Mouse (Mus musculus): ENCODE results near the gene Ccdc8. TPM values are rescaled to one million over a fixed set of nuclear protein-coding genes. Genes with fewer than 3 reads are reported as not detected.

Gene Ccdc8
- polyA plus RNA-seq, 1 experiment from 2014 or later, result 53.8 TPM

GRCm38 (mm10) chr7:17023701-17024100, 31.2 kb downstream of the Ccdc8 start:
- Histone ChIP-seq H3K4me1 (ENCODE audit: insufficient read depth, low read length) (peaks cover 37% of the 10 kb centered on the region), H3K36me3 (ENCODE audit: insufficient read depth, low read length) (peaks cover 37% of the 10 kb centered on the region), H3K4me2 (replicated peaks; ENCODE audit: low read depth, low read length) (no peak overlapping the region; the same call in 1 of the 2 replicates), H3K9me3 (ENCODE audit: low read length) (no peaks in the 10 kb centered on the region), H3K27me3 (ENCODE audit: insufficient read depth, low read length) (no peaks in the 10 kb centered on the region), H3K27ac (ENCODE audit: low read length) (peak overlapping the region; percentile 84), H3K4me3 (ENCODE audit: low read length) (no peak overlapping the region), H3K9ac (replicated peaks; ENCODE audit: low read length) (peak overlapping the region; percentile 83; the same call in 1 of the 2 replicates)
- WGBS, result 56% methylated on average over 4 of the region's 4 CpGs
- ATAC-seq (ENCODE audit: low FRiP score, low TSS enrichment), result no peak

- peak overlapping the region; percentile 13; the same call in 1 of the 2 replicates for H3K4me2 ChIP-seq (replicated peaks; ENCODE audit: low read depth, low read length)
- H3K4me1 ChIP-seq (ENCODE audit: insufficient read depth, low read length), result peaks cover 37% of the 10 kb centered on the region
- no peaks in the 10 kb centered on the region for H3K27me3 ChIP-seq (ENCODE audit: insufficient read depth, low read length)
- peaks cover 37% of the 10 kb centered on the region for H3K36me3 ChIP-seq (ENCODE audit: insufficient read depth, low read length)
- H3K4me3 ChIP-seq (ENCODE audit: low read length), result no peak overlapping the region
- no peak for ATAC-seq (ENCODE audit: low FRiP score, low TSS enrichment)
- H3K9me3 ChIP-seq (ENCODE audit: low read length), result no peaks in the 10 kb centered on the region
- H3K27ac ChIP-seq (ENCODE audit: low read length), result peak overlapping the region; percentile 84
- peak overlapping the region; percentile 83; the same call in 1 of the 2 replicates for H3K9ac ChIP-seq (replicated peaks; ENCODE audit: low read length)
- WGBS, result 81% methylated on average over 6 of the region's 6 CpGs
Observed at GRCm38 (mm10) chr7:17024141-17024540, 31.6 kb downstream of the Ccdc8 start.

- H3K27me3 ChIP-seq (ENCODE audit: insufficient read depth, low read length), result no peaks in the 10 kb centered on the region
- peaks cover 37% of the 10 kb centered on the region for H3K4me1 ChIP-seq (ENCODE audit: insufficient read depth, low read length)
- 62% methylated on average over 9 of the region's 10 CpGs for WGBS
- H3K4me2 ChIP-seq (replicated peaks; ENCODE audit: low read depth, low read length), result peak overlapping the region; percentile 55
- peaks cover 29% of the 10 kb centered on the region for H3K36me3 ChIP-seq (ENCODE audit: insufficient read depth, low read length)
- ATAC-seq (ENCODE audit: low FRiP score, low TSS enrichment), result no peak
- H3K9me3 ChIP-seq (ENCODE audit: low read length), result no peaks in the 10 kb centered on the region
- peak overlapping the region; percentile 83; the same call in 1 of the 2 replicates for H3K9ac ChIP-seq (replicated peaks; ENCODE audit: low read length)
- H3K27ac ChIP-seq (ENCODE audit: low read length), result peak overlapping the region; percentile 84
- H3K4me3 ChIP-seq (ENCODE audit: low read length), result no peak overlapping the region
Observed at GRCm38 (mm10) chr7:17024814-17025504, 32.5 kb downstream of the Ccdc8 start.

GRCm38 (mm10) chr7:17025505-17025894, 33.0 kb downstream of the Ccdc8 start:
- Histone ChIP-seq H3K9ac (replicated peaks; ENCODE audit: low read length) (0 out of 2 replicates have a peak overlapping the region, but pooled peaks have one; percentile 83), H3K4me2 (replicated peaks; ENCODE audit: low read depth, low read length) (peak overlapping the region; percentile 55), H3K27ac (ENCODE audit: low read length) (peak overlapping the region; percentile 84), H3K4me3 (ENCODE audit: low read length) (peak overlapping the region; percentile 3; the same call in 1 of the 2 replicates), H3K4me1 (ENCODE audit: insufficient read depth, low read length) (peaks cover 37% of the 10 kb centered on the region), H3K9me3 (ENCODE audit: low read length) (no peaks in the 10 kb centered on the region), H3K36me3 (ENCODE audit: insufficient read depth, low read length) (peaks cover 24% of the 10 kb centered on the region), H3K27me3 (ENCODE audit: insufficient read depth, low read length) (no peaks in the 10 kb centered on the region)
- ATAC-seq (ENCODE audit: low FRiP score, low TSS enrichment), result no peak
- 61% methylated on average over 4 of the region's 4 CpGs for WGBS

- Histone ChIP-seq H3K27ac (ENCODE audit: low read length) (peak overlapping the region; percentile 84; the same call in 1 of the 2 replicates), H3K9ac (replicated peaks; ENCODE audit: low read length) (peak overlapping the region; percentile 83)
Observed at GRCm38 (mm10) chr7:17025896-17026622, 33.6 kb downstream of the Ccdc8 start.

GRCm38 (mm10) chr7:17026710-17027587, 34.4 kb downstream of the Ccdc8 start:
- Histone ChIP-seq H3K4me2 (replicated peaks; ENCODE audit: low read depth, low read length) (peak overlapping the region; percentile 55), H3K9ac (replicated peaks; ENCODE audit: low read length) (peak overlapping the region; percentile 83), H3K27me3 (ENCODE audit: insufficient read depth, low read length) (no peaks in the 10 kb centered on the region), H3K9me3 (ENCODE audit: low read length) (no peaks in the 10 kb centered on the region), H3K4me1 (ENCODE audit: insufficient read depth, low read length) (peaks cover 37% of the 10 kb centered on the region), H3K27ac (ENCODE audit: low read length) (peak overlapping the region; percentile 80), H3K4me3 (ENCODE audit: low read length) (peak overlapping the region; percentile 90), H3K36me3 (ENCODE audit: insufficient read depth, low read length) (peaks cover 9% of the 10 kb centered on the region)
- WGBS, result 5% methylated on average over 24 of the region's 24 CpGs
- ATAC-seq (ENCODE audit: low FRiP score, low TSS enrichment), result peak; percentile 52

More at GRCm38 (mm10) chr7:17025896-17026622, 33.6 kb downstream of the Ccdc8 start:
- H3K9me3 ChIP-seq (ENCODE audit: low read length), result no peaks in the 10 kb centered on the region
- 62% methylated on average over 9 of the region's 9 CpGs for WGBS
- no peaks in the 10 kb centered on the region for H3K27me3 ChIP-seq (ENCODE audit: insufficient read depth, low read length)
- peaks cover 18% of the 10 kb centered on the region for H3K36me3 ChIP-seq (ENCODE audit: insufficient read depth, low read length)
- peak overlapping the region; percentile 55 for H3K4me2 ChIP-seq (replicated peaks; ENCODE audit: low read depth, low read length)
- H3K4me1 ChIP-seq (ENCODE audit: insufficient read depth, low read length), result peaks cover 37% of the 10 kb centered on the region
- ATAC-seq (ENCODE audit: low FRiP score, low TSS enrichment), result no peak
- peak overlapping the region; percentile 90 for H3K4me3 ChIP-seq (ENCODE audit: low read length)

GRCm38 (mm10) chr7:17027588-17028343, 35.3 kb downstream of the Ccdc8 start, which contains the start of gene Ppp5c:
Ppp5c (minus strand) TSS chr7:17027924.
- under 1% methylated on average over 55 of the region's 58 CpGs for WGBS

GRCm38 (mm10) chr7:17028923-17029322, 36.4 kb downstream of the Ccdc8 start:
- no peak for ATAC-seq (ENCODE audit: low FRiP score, low TSS enrichment)
- H3K36me3 ChIP-seq (ENCODE audit: insufficient read depth, low read length), result peaks cover 7% of the 10 kb centered on the region
- no peak overlapping the region for H3K4me3 ChIP-seq (ENCODE audit: low read length)
- no peaks in the 10 kb centered on the region for H3K9me3 ChIP-seq (ENCODE audit: low read length)
- H3K27ac ChIP-seq (ENCODE audit: low read length), result no peak overlapping the region
- no peak overlapping the region for H3K9ac ChIP-seq (replicated peaks; ENCODE audit: low read length)
- WGBS, result 78% methylated on average over 7 of the region's 7 CpGs
- H3K4me1 ChIP-seq (ENCODE audit: insufficient read depth, low read length), result peaks cover 29% of the 10 kb centered on the region
- H3K4me2 ChIP-seq (replicated peaks; ENCODE audit: low read depth, low read length), result no peak overlapping the region
- H3K27me3 ChIP-seq (ENCODE audit: insufficient read depth, low read length), result no peaks in the 10 kb centered on the region

More at GRCm38 (mm10) chr7:17027588-17028343, 35.3 kb downstream of the Ccdc8 start, which contains the start of gene Ppp5c:
- Histone ChIP-seq H3K4me3 (ENCODE audit: low read length) (peak within 1 kb of the TSS; percentile 90), H3K9ac (replicated peaks; ENCODE audit: low read length) (peak within 1 kb of the TSS; percentile 83), H3K36me3 (ENCODE audit: insufficient read depth, low read length) (peaks cover 3% of the 10 kb centered on the region; the same call in 1 of the 2 replicates), H3K27ac (ENCODE audit: low read length) (peak within 1 kb of the TSS; percentile 90), H3K9me3 (ENCODE audit: low read length) (no peaks in the 10 kb centered on the region), H3K27me3 (ENCODE audit: insufficient read depth, low read length) (no peaks in the 10 kb centered on the region), H3K4me1 (ENCODE audit: insufficient read depth, low read length) (peaks cover 37% of the 10 kb centered on the region), H3K4me2 (replicated peaks; ENCODE audit: low read depth, low read length) (peak within 1 kb of the TSS; percentile 55)
- ATAC-seq (ENCODE audit: low FRiP score, low TSS enrichment), result peak; percentile 88

Measured in kidney, embryonic 16.5 days (tissue).